Mouse (Mus musculus): ENCODE data around the gene Pmepa1.

DNA sequence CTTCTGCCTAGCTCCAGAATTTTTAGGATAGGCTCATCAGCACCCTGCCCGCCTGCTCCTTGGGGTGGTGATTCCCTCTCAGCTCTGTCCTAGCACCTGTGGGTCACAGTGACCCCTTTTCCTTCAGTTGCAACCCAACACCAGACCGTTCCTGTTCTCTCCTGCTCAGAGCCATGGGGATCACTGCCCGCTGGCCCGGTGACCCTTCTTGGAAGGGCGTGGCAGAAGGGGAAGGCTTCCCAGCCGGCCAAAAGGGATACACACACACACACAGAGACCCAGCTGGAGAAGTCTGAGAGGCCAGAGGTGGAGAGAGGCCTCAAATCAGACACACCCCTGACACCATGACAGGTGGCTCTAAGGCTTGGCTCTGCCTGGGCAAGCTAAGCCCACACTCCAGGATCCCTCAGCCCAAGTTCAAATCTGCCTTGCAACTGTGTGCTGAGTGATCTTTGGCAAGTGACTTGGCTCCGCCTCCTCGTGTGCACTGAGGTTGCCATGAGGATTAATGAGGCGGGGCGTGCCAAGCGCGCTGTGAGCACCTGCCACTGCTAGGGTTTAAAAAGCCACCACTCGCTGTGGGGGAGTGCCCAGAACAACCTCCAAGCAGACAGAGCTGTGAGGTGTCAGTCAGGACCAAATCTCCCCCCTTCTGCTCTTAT is 11.7 kb downstream of the Pmepa1 start:
- no peak for TF ChIP-seq POLR2AphosphoS5 (IDR thresholded peaks at IDR 0.05; ENCODE audit: insufficient replicate concordance, low read depth, low read length)
- no peak for TF ChIP-seq CTCF (IDR thresholded peaks at IDR 0.05; ENCODE audit: low read depth, low read length)
- TF ChIP-seq TAL1 (conservative IDR thresholded peaks at IDR 0.05; ENCODE audit: low read depth, low read length): no peak
- no peak for TF ChIP-seq GATA2 (IDR thresholded peaks at IDR 0.05; ENCODE audit: borderline replicate concordance, low read depth, low read length)
